Mouse (Mus musculus) telencephalon, adult 2 months (tissue): ENCODE results near the gene Psd4.

Source experiments
- DNase-seq: peaks from one replicate; pipeline ENCODE4 v3.0.0-alpha.2; 2011; ENCODE audit warnings: low read depth, low spot score

The Psd4 gene

DNA sequence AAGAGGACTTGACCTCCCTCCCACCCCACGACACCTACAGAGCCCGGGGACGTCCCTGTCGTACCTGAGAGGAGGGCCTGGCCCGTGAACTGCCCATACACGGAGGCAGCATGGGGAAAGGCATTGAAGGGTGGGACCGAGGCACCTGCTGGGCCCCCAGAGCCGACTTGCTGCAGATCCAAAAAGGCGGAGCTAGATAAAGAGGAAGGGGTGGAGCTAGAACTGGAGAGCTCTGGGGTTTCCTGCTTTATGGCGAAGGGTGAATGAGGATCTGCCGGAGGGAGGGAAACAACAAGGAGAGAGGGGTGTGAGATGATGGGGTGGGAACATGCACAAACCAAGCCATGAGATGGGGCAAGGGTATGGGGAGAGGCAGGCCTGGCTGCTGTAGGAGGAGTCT, 68.3 kb downstream of the Psd4 start:
- no peak for DNase-seq

DNA sequence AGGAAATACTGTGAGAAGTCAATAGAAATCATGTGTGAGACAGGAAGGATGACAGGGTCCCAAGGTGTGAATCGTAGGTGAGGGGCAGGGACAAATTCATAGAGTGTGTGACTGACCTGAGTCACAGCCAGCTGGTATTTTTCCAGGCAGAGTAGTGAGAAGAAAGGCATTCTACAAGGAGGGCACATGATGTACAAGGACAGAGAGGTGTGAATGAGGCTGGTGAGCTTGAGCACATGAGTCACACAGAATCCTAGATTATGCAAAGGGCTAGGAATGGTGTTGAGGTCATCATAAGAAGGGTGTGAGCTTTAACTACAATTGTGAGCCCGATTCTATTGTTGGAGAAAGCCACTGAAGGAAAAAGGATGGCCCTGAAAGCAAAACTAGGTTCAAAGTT, 72.7 kb downstream of the Psd4 start:
- DNase-seq: no peak

DNA sequence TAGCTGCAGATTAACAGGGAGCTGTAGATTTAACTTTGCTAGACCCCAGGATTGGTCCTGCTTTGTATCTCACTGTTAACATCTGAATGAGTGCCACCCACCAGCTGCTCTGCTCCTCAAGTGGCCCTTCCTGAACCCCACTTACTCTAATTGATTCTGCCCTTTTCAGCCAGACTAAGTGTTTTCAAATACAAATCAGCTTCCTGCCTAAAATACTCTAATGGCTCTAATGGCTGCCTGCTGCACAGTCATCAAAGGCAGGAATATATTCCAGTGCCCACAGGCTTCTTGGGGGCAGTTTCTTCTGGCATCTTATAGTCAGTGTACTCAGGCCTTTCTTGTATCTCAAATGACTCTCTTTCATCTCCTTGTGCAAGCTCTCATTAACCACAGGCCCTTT, 74.5 kb downstream of the Psd4 start:
- DNase-seq: no peak

DNA sequence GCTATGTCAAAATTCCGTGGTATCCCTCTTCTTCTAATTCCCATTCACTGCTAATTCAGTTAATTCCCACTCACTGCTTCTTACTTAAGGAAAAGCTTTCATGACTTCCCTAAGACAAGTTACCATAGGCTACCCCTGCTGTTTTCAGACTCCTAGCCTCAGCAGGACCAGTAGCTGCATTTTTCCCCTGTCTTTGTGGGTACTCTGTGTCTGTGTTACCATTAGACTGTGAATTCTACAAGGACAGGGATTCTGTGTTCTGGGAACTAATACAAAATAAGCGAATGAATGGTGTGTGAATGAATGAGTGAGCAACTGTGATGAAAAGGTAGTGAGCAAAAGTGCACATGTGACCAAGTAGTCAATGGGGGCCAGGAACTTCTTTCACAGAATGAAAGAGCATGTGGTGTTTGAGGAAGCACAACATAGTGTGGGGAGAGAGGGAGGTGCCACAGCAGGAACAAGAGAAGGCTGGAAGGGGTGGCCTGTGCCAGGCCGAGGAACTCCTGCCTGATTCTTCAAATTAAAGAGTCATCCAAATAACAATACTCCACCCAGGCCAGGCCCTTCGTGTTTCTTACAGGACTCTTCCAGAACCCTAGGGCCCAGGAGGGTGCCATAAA, 75.0 kb downstream of the Psd4 start:
- DNase-seq: no peak

DNA sequence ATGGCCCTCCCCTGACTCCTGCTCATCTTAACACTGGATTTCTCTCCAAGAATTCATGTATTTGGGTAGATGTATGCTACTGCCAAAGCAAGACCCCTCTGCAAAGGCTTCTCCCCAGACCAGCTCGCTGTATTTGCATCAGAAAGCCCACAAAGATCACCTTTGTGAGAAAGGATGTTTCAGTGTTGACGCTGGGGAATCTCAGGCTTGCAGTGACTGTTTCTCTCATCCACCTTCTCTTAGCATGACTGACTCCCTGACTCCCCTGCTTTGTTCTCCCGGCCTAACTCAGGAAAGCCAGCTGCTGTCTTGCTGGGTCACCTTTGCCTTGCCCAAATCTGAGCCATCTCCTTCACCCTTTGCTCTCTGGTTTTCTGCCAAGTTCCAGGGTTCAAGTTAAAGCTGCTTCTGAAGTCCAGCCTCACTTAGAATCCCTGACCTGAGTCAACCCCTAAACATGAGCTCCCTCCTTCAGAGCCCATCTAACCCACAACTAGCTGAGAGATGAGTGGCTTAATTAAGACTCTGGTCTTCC, 75.9 kb downstream of the Psd4 start:
- no peak for DNase-seq

DNA sequence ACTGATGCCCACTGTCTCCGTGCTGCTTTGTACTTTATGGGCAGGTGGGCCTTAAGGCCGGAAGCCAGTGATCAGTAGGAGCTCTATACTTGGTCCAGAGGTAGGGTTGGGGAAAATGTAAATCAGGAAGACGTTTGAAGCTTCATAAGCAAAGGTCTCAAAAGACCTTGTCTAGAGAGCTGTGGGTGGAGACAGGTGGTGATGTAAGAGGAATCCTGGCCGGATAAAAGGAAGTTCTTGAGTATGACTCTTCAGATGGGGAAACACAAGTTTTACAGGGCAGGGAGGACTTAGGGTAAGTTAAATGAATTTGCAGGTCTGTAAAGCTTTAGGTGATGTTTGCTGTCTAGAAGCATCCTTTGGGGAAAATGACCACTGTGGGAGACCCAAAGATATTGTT, 81.7 kb downstream of the Psd4 start:
- DNase-seq: no peak

DNA sequence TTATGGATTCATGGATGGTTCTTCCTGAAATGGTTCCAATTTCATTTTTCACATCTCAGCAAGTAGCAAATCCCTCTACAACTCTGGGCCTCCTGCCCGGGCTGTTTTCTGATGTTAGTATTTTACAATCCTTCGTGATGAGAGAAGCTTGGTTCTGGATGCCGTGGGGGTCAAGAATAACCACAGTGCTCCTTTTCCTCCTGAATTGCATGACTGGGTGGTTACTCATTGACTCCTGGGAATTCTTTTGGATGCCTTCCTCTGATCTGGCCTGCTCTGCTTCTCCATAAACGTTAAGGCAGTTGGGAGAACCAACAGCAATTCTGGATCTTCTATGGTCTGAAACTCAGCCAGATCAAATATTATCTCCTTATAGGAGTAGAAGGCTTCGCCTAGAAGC, 85.8 kb downstream of the Psd4 start:
- no peak for DNase-seq

DNA sequence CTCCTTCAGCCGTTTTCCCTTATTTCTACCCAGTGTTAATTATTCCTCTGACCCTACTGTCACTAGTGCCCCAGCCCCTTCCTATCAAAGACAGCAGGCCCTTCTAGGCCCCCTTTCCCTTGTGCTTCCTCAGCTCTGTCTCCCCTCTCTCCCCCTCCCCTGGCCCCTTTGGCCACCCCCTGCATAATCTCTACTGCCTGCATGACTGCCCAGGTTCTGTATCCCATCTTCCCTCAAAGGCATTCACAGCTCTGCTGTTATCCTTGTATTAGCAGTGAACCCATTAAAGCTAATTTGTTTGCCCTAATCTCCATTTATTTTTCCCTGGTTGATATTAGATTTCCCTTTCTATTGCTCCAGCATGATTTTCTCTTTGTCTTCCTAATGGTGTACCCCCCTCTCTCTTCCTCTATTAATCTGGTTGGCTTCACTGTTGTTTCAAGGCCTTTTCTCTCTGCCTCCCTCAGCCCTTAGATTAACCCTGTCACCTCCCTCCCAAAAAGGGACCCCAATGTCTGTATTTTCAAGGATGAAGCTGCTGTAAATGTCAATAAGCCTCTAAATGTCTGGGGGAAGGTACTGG, 87.1 kb downstream of the Psd4 start:
- DNase-seq: no peak

DNA sequence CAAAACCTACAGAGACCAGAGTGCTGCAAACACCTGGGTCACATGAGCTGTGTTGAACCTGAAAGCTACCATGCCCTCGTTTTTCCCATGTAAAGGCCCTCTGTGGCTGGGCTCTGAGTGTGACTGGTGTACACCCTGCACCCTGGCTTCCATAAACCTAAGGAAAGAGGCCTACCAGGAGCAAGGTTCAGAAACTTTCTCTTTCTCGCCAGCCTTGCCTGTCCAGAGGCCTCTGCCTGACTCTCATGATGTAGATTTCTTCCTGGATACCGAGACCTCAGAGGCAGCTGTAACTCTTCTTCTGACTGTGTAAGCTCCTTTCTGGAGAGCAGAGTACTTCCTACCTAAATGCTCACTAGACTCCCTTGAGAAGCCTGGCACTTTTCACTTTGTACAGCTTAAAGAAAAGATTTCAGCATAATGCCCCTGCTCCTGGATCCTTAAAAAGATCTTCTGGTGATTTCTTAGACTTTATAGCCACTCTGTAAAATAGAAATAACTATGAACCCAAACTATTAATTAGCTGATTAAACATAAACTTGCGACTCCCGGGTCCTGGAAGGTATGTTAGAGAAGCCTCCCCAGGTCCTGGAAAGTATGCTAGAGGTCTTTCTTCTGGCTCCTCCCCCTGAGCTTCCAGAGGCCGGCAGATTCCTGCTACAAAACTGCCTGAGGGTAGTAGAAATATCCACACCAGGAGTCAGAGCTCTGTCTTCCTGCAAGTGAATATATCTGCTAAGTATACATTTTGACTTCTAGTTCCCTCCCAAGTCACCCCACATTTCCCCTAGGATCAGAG, 87.9 kb downstream of the Psd4 start:
- DNase-seq: no peak

DNA sequence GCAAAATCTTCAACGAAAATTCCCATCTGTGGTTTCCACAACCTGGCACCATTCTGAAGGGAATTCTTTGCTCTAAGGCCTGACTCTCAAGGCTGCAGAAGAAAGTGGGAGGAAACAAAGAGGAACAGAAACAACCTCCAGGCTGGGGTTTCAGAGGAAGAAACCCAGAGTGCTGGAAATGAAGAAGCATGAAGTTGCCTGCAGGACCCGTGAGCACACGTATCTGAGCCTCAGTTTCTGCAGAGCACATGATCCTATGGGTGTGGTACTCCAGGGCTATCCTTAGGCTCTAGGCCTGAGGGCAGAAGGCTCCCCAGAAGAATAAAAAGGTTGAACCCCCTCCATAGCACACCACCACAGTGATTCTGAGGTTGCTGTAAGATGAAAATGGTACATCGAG, 89.5 kb downstream of the Psd4 start:
- no peak for DNase-seq

DNA sequence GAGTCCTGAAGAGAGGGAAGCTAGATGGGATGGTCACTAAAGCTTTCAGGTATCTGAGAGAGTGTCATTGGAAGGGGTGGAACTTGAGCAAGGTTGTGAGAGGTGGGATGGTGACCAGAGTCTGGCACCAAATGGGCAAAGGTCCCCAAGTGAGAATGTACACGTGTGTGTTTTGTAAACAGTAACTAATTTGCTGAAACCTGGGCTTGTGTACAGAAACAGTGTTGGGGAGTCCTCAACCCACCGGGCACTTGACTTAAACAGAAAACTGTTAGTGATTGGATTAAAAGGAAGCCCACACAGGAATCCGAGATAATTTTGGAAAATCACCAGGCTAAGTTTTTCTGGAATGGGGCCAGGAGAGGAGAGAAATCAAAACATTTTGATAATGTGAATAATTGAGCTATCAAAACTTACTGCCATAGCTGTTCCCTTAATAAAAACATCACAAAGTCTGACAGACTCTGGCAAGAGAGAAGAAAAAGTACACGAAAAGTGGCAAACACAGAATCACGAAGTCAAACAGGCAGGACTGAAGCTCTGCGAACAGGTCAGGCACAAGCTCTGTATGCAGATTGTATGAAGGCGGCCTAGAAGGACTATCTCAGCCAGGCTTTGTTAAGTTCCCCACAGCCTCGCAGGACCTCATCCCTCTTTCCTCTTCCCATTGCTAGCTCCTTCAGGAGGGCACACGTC, 92.9 kb downstream of the Psd4 start:
- no peak for DNase-seq

DNA sequence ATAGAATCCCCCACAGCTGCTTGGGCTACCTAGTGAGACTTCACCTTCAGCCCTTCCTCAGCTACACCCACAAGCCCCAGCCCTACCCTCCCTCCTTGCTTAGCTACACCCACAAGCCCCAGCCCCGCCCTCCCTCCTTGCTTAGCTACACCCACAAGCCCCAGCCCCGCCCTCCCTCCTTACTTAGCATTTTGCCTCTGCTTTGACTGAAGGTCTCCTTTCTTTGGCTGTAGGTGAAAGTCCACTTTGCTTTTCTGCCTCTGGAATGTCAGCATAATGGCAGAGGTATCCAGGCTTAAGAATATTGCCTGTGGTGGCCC, 93.4 kb downstream of the Psd4 start:
- no peak for DNase-seq
